Mouse (Mus musculus): ENCODE data around the gene Slf2.

GRCm38 (mm10) chr19:44886475-44886874, 44.5 kb upstream of the Slf2 start:
- TF ChIP-seq POLR2AphosphoS2 (IDR thresholded peaks at IDR 0.05; ENCODE audit: insufficient read length, low read depth), result no peak
- no peak for TF ChIP-seq POLR2A (IDR thresholded peaks at IDR 0.05; ENCODE audit: insufficient read length, low read depth)
- TF ChIP-seq MAX (IDR thresholded peaks at IDR 0.05; ENCODE audit: low read depth), result no peak
- TF ChIP-seq TCF3 (IDR thresholded peaks at IDR 0.05; ENCODE audit: insufficient read length, low read depth), result no peak
- TF ChIP-seq TCF12 (IDR thresholded peaks at IDR 0.05; ENCODE audit: insufficient read depth, poor library complexity, severe bottlenecking), result no peak
- no peak for TF ChIP-seq MYOD1 (IDR thresholded peaks at IDR 0.05; ENCODE audit: control insufficient read depth in 1 of 3, insufficient read length in 2 of 3, low read depth in 2 of 3)
- TF ChIP-seq USF1 (IDR thresholded peaks at IDR 0.05; ENCODE audit: low read depth), result no peak
- no peak for TF ChIP-seq MYOG (IDR thresholded peaks at IDR 0.05; ENCODE audit: control insufficient read depth in 1 of 3, insufficient read depth in 1 of 3, insufficient read length in 2 of 3, low read depth in 2 of 3)
